Mouse (Mus musculus) c-Kit-negative CD71-positive TER-119-positive erythroid progenitor cells, embryonic 14.5 days (primary cell): ENCODE results near the gene Oas1f.
"Not testable (repeated sequence)": the region's sequence is repeated elsewhere in the genome, so short reads cannot be mapped to it uniquely, and the experiment has no call there.

Source experiments
- DNase-seq: peaks from one replicate; pipeline ENCODE4 v3.0.0-alpha.2; 2013; ENCODE audit warnings: low read depth, low spot score

Oas1f gene

GRCm38 (mm10) chr5:120847067-120847466, at the start of gene Oas1f:
Gene Oas1f, plus strand, starts transcription at chr5:120847367.
- DNase-seq: no peak

GRCm38 (mm10) chr5:120798147-120798546, 49.0 kb upstream of the Oas1f start:
- not testable (repeated sequence) for DNase-seq

DNA sequence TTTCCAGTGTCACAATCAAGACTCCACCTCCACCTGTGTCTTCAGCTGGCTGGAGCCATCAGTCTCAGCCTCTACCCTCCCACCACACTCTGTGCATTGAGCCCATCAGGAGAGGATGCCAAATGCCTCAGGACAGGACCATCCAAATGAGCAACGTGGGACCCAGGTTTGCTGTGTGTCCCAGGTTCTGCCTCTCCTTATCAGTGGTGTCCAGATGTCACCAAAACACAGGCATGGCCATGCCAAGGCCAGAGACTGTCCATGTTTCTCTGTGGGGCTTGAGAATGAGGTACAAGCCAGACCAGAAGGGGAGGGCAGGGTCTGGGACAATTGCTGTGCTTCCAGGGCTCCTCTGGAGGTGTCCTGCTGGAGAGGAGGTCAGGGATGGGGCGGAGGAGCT, 48.2 kb upstream of the Oas1f start:
- not testable (repeated sequence) for DNase-seq

- DNase-seq: no peak
These were observed 43.6 kb upstream of the Oas1f start for GRCm38 (mm10) chr5:120803596-120803995.

DNA sequence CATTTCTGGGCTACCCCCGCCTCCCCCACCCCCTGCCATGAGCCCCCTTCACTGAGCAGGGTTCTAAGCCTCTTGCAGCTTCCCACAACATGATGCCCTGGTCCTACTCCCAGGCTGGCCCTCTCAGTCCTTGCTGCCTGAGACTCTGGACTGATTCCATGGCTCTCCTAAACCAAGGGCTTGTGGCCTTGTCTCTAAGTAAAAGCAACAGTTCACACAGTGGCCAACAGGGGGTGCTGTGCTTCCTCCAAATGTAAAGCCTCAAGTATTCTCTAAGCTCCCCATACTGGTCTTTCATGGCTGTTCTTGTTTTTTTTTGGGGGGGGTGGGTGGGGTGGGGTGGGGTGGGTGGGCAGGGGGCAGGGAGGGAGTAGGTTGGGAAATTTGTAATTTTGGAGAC, 40.7 kb upstream of the Oas1f start:
- DNase-seq: peak; percentile 42

DNA sequence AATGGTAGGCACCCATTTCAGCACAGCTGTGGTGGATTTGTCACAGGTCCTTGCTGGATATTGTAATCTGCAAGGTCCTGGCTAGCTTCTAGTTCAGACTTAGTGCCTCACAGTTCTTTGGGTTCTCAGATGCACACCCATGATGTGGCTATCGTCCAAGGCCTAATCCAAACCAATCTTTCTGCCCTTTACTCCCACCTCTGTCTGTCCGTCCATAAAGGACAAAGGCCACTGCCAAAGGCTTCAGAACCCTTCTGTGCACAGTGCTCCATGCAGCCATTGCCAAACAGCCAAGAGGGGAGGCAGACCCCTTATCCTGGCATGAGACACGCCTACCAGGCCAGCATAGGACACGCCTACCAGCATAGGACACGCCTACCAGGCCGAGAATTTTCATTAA, 38.0 kb upstream of the Oas1f start:
- no peak for DNase-seq

DNA sequence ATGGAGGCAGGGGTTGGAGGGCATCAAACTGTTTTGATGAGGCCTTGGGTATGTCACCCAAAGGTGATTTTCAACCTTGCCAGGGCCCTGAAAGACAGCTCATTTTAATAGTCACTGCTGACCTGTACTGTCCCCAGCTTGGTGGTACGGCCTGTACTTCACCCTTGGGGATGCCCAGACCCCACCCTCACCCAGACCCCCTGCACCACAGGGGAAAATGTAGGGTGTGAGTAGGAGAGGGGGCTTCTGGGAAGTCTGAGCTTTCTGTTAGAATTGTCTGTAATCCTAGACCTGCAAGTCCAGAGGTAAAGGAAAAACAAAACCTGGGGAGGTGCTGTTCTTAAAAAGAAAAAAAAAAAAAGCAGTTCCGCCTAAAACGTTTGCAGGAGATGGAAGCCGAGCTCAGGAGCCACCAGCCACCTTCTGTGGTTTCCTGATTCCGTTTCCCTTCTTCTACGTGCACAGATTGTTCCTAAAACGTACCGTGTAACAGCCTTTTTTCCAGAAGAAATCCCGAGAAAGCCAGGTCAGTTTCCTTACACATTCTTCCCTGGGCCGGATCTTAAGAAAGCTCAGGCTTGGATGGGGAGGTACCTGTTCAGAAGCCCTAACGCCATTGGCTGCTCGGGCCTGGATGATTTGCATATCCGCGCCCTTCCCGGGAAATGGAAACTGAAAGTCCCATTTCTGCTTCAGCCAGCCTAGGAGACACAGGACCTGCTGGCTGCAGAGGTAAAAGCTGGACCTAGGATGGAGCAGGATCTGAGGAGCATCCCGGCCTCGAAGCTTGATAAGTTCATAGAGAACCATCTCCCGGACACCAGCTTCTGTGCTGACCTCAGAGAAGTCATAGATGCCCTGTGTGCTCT, 35.0 kb upstream of the Oas1f start, which contains the start of gene Oas1c:
Gene Oas1c, minus strand, starts transcription at position 564 of the 869 bp plus-strand sequence.
- DNase-seq: peak; percentile 52

DNA sequence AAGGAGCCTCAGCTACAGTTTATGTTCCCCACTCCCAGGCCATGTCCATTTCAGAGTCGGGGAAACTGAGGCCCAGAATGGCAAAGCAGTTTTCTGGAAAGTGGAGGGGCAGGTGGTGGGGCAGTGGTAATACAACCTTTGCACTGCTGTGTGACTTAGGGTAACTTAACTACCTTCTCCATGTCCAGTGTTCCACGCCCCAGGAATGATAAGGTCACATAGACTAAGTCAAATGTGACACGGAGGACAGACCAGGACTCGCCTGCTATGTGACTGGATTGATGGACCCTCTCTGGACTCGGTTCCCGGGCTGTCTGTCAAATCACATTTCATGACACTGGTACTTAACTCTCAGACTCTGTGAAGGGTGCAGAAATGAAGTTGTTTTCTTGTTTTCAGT, 34.1 kb upstream of the Oas1f start:
- no peak for DNase-seq

GRCm38 (mm10) chr5:120815949-120816348, 31.2 kb upstream of the Oas1f start:
- DNase-seq: no peak

DNA sequence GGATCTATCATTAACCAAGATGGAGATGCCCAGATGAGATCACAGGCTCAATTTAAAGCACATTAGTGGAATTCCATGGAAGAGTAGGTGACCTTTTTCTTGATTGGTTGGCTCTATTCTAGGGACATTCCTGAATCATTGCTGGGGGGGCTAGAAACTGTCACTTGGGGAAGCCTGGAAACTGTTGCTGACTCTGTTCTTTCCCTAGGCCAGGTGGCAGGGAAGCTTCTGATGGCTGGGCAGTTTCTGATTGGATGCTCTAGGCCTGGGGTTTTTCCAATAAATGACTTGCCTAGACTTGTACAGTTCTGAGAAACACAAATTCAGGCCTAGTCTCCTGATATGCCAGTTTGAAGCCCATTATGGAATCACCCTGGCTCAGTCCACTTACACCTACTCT, 28.2 kb upstream of the Oas1f start:
- DNase-seq: no peak

GRCm38 (mm10) chr5:120831031-120831430, 16.1 kb upstream of the Oas1f start:
- DNase-seq: no peak

- no peak for DNase-seq
These were observed 13.6 kb upstream of the Oas1f start for GRCm38 (mm10) chr5:120833335-120834280.

- DNase-seq: peak; percentile 19
These were observed 10.2 kb upstream of the Oas1f start for GRCm38 (mm10) chr5:120836731-120837585.

DNA sequence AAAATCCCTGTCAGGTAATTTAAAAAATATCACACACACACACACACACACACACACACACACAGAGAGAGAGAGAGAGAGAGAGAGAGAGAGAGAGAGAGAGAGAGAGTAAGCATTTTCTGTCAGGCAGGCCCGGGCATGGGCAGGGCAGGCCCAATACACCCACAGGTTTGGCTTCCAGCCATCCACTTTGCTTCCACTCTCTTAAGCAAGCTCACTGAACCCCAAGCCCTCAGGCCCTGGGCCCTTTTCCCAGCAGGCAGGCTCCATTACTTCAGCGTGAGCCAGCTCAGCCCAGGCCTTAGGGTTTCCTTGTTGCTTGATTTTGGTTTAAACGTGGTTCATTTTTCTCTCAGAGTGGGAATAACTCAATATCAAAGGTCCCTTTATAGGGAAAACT, 2.5 kb upstream of the Oas1f start:
- no peak for DNase-seq

GRCm38 (mm10) chr5:120849601-120850136, 2.5 kb downstream of the Oas1f start:
- DNase-seq: no peak

GRCm38 (mm10) chr5:120859241-120859640, 12.1 kb downstream of the Oas1f start:
- no peak for DNase-seq

DNA sequence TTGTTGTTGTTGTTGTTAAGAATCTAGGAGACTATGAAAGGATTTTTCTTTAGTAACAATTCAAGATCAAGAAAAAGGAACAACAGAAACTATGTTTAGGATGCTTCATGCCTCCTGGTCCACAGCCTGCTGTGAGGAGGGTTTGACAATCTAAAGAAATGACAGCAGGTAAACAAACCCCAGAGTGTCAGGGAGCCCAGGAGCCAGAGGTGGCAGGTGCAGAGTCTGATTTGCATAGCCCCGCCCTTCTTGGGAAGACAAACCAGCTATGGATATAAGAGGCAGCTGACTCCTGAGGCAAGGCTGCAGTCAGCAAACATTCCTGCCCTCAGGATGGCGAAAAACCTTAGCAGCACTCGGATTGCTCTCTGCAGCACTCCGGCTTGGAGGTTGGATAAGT, 14.0 kb downstream of the Oas1f start, which contains the start of gene Oas1h:
Gene Oas1h, plus strand, starts transcription at position 301 of the 400 bp plus-strand sequence.
- DNase-seq: no peak

GRCm38 (mm10) chr5:120865336-120865860, 18.2 kb downstream of the Oas1f start:
- DNase-seq: no peak

DNA sequence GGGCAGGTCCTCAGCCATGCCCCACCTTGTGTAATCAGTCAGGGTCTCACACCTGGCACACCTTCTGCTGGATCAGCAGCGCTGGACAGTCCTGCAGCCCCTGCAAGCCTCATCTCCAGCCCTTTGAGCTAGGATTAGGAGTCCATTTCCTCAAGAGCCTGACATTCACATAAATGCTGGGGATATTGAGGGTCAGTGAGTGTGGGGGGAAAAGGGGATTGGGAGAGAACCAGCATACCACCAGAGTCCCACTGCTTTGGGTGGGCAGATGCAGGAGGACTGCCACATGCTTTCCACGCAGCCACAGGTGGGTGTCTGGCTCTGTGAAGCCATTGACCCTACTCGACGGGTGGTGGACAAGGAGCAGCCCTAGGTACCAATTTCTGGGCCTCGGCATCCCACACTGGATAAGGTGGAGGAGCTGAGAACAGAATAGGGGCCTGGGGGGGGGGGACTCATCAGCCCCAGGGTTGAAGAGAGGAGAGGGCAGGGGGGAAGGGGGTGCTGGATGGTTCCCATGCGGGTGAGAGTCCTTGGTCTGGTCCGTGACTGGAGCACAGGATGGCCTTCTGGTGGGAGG, 22.4 kb downstream of the Oas1f start:
- DNase-seq: no peak

DNA sequence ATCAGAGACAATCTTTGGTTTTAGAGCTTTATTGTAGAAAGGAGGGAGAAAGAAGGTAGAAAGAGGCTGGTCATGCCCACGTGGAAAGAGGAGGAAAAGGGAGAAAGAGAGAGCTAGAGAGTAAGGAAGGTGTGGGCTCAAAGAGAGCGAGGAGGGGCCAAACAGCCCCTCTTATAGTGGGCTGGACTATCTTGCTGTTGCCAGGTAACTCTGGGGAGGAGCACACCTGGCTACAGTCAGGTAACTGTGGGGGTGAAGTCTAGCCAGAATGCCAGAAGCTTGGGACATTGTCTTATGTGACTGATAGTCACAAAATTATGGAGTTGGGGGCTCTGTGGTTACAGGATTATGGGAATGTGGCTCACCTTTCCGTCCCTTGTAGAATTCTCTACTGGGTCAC, 22.9 kb downstream of the Oas1f start:
- DNase-seq: no peak
